Mouse (Mus musculus) adrenal gland, postnatal 36 days (tissue): ENCODE results near the gene Mcf2l. TPM values are rescaled to one million over a fixed set of nuclear protein-coding genes. Genes with fewer than 3 reads are reported as not detected.

Experiments
- DNase-seq, 2 experiments: peaks; one replicate each; pipeline ENCODE4 v3.0.0; 2021; ENCODE audit warnings: mixed read lengths in 1 of 2
- total RNA-seq, 2 experiments: library from RNA; stranded (reverse); gene quantifications; 2 replicates each; pipeline ENCODE4 v1.2.3; 2021

Mcf2l gene
- total RNA-seq, 2 experiments from 2014 or later: 13.1 to 36.9 TPM

- DNase-seq: no peak
These were observed 38.4 kb downstream of the Mcf2l start for GRCm38 (mm10) chr8:12912011-12912410.

GRCm38 (mm10) chr8:12915187-12916006 lies 41.8 kb downstream of the Mcf2l start:
- DNase-seq: no peak

- no peak for DNase-seq
These were observed 42.7 kb downstream of the Mcf2l start for GRCm38 (mm10) chr8:12916156-12916900.

GRCm38 (mm10) chr8:12917029-12917428 lies 43.4 kb downstream of the Mcf2l start:
- DNase-seq: no peak

GRCm38 (mm10) chr8:12917831-12918230 lies 44.2 kb downstream of the Mcf2l start:
- no peak for DNase-seq

- no peak for DNase-seq
These were observed 47.0 kb downstream of the Mcf2l start for GRCm38 (mm10) chr8:12920599-12920998.

- no peak for DNase-seq
These were observed 51.4 kb downstream of the Mcf2l start for GRCm38 (mm10) chr8:12925051-12925450.

- DNase-seq: peak; percentile 49 to 64
These were observed 52.4 kb downstream of the Mcf2l start for GRCm38 (mm10) chr8:12925941-12926381.

GRCm38 (mm10) chr8:12927204-12927983 lies 53.8 kb downstream of the Mcf2l start:
- peak; percentile 70 to 76 for DNase-seq

- no peak for DNase-seq
These were observed 54.4 kb downstream of the Mcf2l start for GRCm38 (mm10) chr8:12928033-12928432.

- DNase-seq: no peak
These were observed 55.3 kb downstream of the Mcf2l start for GRCm38 (mm10) chr8:12928931-12929330.

GRCm38 (mm10) chr8:12930290-12930689 lies 56.7 kb downstream of the Mcf2l start:
- peak in 1 of 2 experiments; percentile 55 for DNase-seq

- DNase-seq: no peak
These were observed 57.8 kb downstream of the Mcf2l start for GRCm38 (mm10) chr8:12931426-12931825.

- DNase-seq: no peak
These were observed 58.9 kb downstream of the Mcf2l start for GRCm38 (mm10) chr8:12932520-12932919.

- DNase-seq: no peak
These were observed 60.2 kb downstream of the Mcf2l start for GRCm38 (mm10) chr8:12933765-12934164.

GRCm38 (mm10) chr8:12934453-12935043 lies 60.9 kb downstream of the Mcf2l start:
- no peak for DNase-seq

GRCm38 (mm10) chr8:12940549-12940948 lies 66.9 kb downstream of the Mcf2l start:
- DNase-seq: no peak

GRCm38 (mm10) chr8:12941161-12941926 lies 67.7 kb downstream of the Mcf2l start:
- no peak for DNase-seq

- DNase-seq: no peak
These were observed 74.3 kb downstream of the Mcf2l start for GRCm38 (mm10) chr8:12947604-12948573.

- no peak for DNase-seq
These were observed 75.0 kb downstream of the Mcf2l start for GRCm38 (mm10) chr8:12948574-12948961.
